Mouse (Mus musculus) urinary bladder, adult 2 months (tissue): ENCODE data around the gene Hinfp. TPM values are rescaled to one million over a fixed set of nuclear protein-coding genes. Genes with fewer than 3 reads are reported as not detected.
A peak's percentile ranks its signal among the peaks of the same experiment; 100 is the strongest.
"Not testable (repeated sequence)": the region's sequence is repeated elsewhere in the genome, so short reads cannot be mapped to it uniquely, and the experiment has no call there.

Experiments used
- DNase-seq: peaks from one replicate; pipeline ENCODE4 v3.0.0; 2022; ENCODE audit warnings: low spot score
- polyA plus RNA-seq: library from polyadenylated mRNA; depleted of rRNA; stranded (reverse); fragments of >200 nt; gene quantifications from 2 replicates; pipeline ENCODE4 v1.2.3, GENCODE M21; 2012

Hinfp gene
- polyA plus RNA-seq, 1 experiment: 22.7 TPM

GRCm38 (mm10) chr9:44311136-44312134, 6.0 kb upstream of the Hinfp start:
- no peak for DNase-seq

DNA sequence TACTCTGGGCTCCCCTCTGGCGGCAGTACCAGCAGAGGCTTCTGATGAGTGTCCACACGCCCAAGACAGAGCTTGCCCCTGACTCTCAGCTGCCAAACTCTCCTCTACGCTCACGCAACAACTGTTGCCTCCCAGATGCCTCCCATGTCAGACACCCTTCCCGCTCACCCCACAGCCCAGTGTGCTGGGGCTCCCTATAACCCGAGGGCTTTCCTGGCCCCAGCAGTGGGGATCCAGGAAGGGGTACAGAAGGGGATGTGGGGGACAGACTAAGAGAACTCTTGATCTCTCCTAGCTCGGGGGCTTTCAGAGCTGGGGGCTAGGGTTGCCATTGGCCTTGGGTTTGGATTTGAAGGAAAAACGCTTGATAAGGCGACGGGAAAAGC, 5.3 kb upstream of the Hinfp start:
- no peak for DNase-seq

GRCm38 (mm10) chr9:44309756-44310155, 4.3 kb upstream of the Hinfp start:
- no peak for DNase-seq

GRCm38 (mm10) chr9:44307248-44307647, 1.8 kb upstream of the Hinfp start:
- DNase-seq: no peak

DNA sequence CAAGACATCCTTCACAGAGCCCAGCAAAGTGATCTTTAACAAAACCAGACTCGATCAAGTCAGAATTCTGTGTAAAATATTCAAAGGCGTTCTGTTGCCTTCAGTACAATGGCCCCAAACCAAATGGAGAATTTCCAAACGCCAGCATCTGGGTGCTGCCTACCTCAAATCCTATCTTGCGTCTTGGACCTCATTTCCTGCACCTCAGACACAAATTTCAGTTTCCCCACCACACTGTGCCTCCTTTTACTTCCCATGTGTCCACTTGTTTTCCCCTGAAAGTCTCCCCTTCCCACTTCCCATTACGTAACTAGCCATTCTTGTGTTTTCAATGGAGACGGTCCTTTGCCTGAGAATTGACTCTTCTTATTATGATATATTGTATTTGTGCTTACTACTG, 1.1 kb upstream of the Hinfp start:
- DNase-seq: no peak

DNA sequence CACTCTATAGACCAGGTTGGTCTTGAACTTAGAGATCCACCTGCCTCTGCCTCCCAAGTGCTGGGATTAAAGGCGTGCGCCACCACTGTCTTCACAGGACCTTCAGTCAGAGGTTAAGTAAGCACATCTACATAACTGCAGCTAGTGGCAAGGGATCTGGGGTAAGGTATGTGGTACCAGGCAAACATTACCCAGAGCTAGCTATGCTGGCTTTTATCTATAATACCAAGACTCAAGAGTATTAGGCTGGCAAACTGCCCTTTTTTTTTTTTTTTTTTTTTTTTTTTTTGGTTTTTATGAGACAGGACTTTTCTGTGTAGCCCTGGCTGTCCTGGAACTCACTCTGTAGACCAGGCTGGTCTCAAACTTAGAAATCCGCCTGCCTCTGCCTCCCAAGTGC, 5.5 kb downstream of the Hinfp start:
- DNase-seq: not testable (repeated sequence)

DNA sequence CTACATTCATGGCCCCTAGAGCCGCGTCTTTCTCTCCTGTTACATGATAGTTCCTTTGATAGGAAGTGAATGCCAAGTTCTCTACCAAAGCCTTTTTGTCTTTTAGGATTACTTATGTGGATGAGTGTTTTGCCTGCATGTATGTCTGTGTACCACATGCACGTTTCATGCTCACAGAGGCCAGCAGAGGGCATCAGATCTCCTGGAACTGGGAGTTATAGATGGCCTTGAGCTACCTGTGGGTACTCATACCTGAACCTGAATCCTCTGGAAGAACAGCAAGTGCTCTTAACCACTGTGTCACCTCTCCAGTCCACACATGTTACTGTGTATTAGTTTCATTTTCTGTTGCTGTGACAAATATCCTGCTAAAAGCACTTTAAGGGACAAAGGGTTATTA, 13.0 kb downstream of the Hinfp start:
- no peak for DNase-seq

- DNase-seq: no peak
These were observed 16.5 kb downstream of the Hinfp start for GRCm38 (mm10) chr9:44288959-44289291.

DNA sequence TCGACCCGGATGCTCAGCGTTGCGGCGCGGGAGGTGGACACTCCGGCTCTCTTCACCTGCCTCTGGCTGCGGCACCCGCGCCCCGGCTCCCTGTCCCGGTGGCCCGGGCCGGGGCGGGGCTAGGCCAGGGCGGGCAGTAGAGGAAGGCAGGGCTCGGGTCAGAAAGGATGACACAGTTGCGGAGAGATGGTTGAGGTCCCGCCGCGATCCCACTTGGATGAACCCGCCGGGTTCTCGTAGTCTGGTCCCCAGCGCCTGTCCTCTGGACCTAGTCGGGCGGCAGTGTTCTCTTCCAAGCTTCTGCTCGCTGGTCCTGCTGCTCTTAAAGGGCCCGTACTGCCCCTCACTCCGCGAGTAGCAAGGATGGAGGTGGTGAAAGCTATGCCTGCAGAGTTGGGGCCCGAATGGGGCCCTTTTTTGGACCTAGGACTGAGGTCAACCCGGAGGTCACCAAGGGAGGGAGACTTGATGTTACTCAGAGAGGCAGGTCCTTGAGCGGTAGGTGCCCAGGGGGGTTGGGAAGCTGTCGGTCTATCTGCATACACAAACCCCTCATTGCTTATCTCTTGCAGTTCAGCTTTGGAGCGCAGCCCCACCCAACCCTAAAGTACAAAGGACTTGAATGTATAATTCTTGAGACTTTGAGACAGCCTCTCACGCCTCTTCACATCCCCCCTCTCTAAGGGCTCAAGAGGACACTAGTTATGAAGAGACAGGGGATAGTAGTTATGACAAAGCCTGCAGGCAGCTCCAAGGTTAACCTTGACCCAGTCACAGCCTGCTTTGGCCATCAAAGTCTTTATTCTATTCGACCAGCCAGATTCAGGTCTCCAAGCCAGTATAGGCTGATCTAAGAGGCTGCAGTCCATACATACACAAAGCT, 17.2 kb downstream of the Hinfp start, which contains the start of gene Abcg4:
Gene Abcg4, minus strand, starts transcription at position 540 of the 883 bp plus-strand sequence.
- DNase-seq: no peak

- no peak for DNase-seq
These were observed 17.9 kb downstream of the Hinfp start for GRCm38 (mm10) chr9:44287401-44288075.

GRCm38 (mm10) chr9:44287003-44287400, 18.5 kb downstream of the Hinfp start:
- DNase-seq: no peak

DNA sequence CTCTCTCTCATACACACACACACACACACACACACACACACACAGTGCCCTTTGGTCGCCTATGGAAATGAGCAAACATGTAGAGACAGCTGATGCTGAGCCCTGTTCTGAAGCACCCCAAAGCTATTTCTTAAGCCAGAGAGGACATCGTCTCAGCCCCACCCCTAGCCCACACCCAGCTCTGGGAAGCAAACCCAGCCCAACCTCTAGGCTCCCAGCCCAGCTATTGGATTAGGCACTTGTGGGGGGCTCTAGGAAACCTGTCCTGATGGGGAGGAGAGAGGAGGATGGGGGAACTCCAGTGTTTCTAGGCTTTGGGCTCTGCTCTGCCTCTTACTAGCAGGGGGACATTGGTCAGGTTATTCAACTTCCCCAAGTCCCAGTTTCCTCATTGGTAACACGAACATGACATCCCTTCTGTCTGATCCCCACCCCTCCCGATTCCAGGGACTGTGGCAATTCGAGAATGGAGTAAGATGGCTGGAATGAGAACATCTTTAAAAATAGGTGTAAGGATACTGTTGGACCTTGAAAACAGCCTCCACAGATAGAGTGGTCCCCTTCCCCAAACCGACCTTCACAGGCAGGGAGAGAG, 19.1 kb downstream of the Hinfp start:
- DNase-seq: no peak

DNA sequence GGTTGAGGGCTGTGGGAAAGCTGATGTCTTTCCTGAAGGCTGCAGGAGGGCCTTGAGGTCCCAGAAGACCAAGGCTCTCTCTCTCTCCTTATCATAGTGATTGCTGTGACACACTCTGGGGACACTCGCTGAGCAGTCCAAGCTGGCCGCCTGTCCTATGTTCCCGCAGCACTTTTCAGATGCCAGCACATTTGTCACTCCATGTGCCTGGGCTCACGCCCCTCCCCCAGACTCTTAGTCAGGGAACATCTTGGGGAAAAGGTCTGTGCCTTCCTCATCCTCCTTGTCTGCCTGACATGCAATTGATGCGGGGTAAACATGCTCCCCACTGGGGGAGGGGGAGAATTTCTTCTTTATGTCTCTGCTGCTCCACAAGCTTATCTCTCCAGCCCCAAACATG, 22.3 kb downstream of the Hinfp start:
- no peak for DNase-seq

DNA sequence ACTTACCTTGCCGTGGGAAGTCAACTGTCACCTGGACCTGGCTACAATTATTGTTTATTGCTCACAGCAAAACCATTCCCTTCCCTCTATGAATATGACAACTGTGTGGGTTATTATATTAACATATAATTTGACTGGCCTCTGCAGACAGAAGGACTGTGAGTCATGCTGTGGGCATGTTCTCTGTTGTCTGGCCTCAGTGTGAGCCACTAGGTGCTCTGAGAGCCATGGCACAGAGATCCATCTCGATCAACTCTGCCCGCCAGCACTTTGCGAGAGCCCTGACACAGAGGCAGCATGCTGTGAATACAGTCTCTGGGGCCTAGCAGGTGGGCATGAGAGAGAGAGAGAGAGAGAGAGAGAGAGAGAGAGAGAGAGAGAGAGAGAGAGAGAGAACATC, 35.5 kb downstream of the Hinfp start:
- no peak for DNase-seq

DNA sequence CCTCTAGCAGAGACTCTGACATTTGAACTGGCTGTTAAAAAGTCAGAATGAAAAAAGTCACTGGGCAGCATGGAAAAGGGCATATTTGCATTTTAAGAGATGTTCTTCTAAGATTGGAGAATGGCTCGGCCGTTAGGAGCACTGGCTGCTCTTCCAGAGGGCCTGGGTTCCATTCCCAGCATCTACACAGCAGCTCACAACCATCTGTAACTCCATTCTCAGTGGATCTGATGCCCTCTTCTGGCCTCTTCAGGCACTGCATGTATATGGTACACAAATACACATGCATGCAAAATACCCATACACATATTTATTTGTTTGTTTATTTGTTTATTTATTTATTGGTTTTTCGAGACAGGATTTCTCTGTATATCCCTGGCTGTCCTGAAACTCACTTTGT, 36.4 kb downstream of the Hinfp start:
- DNase-seq: no peak

DNA sequence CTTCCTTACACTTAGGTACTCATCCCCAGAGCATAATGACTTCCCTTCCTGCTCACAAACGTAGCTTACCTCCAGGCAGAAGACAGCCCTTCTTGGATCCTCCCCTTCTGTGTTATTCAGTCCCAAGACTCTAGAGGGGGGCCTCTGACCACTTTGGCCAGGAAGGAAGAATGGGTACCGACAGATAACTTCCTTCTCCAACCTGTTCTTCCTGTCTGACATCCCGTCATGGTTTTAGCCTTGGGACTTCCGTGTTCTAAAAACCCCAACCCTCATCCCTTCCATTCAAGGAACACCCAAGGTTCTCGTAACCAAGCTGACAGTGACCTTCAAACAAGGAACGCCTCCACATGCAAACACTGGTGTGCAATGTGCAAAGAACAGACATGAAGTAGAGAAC, 37.0 kb downstream of the Hinfp start, which contains the start of gene Nlrx1:
Gene Nlrx1, minus strand, starts transcription at position 168 of the 400 bp plus-strand sequence.
- DNase-seq: no peak

- peak; percentile 88 for DNase-seq
These were observed 37.5 kb downstream of the Hinfp start for GRCm38 (mm10) chr9:44268027-44268360.

DNA sequence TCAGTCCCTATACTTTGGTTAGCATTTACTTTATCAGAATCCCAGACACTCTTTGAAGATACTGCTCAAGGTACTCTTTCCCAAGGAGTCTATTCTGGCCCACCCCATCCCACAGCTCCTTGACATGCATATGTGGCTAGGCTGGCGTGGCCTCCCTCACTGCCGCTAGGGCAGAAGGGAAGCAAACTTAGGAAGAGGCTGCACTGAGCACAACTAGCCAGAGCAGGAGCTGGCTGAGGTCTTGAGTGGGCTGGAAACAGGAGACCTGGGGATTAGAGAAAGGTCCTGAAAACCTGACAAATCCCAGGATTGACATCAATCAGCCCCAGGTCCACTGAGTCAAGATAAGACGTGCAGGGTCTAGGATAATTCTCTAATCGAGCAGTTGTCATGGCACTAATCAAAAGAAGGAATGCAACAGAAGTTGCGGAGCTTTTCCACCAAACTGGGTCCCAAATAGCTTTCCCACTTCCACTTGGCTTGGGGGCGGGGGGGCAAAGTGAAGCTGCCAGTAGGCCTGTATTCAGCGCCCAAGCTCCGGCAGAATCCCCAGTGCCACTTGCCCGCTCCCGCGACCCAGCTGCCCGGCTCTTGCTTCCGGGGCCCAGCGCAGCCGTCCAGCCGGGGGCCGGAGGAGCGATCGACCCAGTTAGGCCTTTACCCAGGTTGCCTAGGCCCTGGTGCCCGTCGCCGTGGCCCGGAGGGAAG, 38.0 kb downstream of the Hinfp start:
- no peak for DNase-seq

GRCm38 (mm10) chr9:44266478-44267226, 38.8 kb downstream of the Hinfp start:
- no peak for DNase-seq

DNA sequence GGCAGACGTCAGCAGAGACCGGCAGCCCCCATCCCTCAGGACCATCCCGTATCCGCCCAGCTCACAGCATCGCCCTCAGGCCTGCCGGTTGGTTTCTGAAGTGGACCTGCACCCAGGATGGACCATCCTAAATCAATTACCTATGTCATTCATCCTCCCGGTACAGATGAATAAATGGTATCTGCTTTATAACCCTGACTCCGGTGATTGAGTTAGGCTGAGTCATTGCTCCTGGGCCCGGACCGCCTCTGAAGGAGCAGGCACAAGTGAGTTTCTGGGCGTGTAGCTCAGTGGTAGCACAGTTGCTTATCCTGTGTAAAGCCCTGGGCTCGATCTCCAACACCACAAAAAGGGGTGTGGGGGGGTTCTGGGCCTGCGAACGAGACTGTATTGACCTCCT, 44.1 kb downstream of the Hinfp start:
- no peak for DNase-seq
